Comparison of ENCODE assay signal across 15 mouse cellular contexts in the genomic region with DNA sequence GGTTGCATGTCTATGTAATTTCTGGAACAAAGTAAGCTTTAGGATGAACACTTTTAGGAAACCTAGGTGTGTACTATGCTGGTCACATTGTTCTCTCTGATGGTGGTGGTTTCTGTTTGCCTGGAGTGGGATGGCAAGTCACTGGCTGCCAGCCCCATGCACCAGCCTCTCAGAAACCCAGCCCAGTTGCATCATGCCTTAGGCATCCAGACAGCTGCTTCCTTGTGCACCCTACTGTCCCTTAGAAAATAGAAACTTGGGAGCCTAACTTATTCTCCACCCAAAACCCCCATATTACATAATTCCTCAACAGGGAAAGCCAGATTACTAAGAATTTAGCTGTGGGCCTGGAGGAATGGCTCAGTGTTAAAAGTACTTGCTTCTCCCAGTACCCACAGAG. TPM values are rescaled to one million over a fixed set of nuclear protein-coding genes. Genes with fewer than 3 reads are reported as not detected.
A peak's percentile ranks its signal among the peaks of the same experiment; 100 is the strongest.
DNase-seq lines count a peak whose midpoint lies in the region; ATAC-seq and TF ChIP-seq lines count a peak whose summit lies in the region.
"Had no signal": no experiment of that assay in that cellular context is flagged by ENCODE, and none has a peak within 500 bp of the region (broad histone marks: within the 10 kb centered on the region; RNA-seq: fewer than 3 reads in every experiment).

No protein-coding gene starts in this region.

- no peaks in the 10 kb centered on the region for H3K27me3 ChIP-seq in C2C12 (ENCODE audit: control insufficient read depth, insufficient read depth, insufficient read length)
- no peaks in the 10 kb centered on the region for H3K27me3 ChIP-seq in hindbrain, embryonic 11.5 days (ENCODE audit: control insufficient read depth, insufficient read depth, low read length)
- H3K27me3 ChIP-seq in midbrain, embryonic 13.5 days = no peaks in the 10 kb centered on the region
- H3K27me3 ChIP-seq: CH12.LX; embryonic facial prominence, embryonic 12.5 days; liver, embryonic 13.5 days had no signal

- H3K79me2 ChIP-seq in C2C12 (ENCODE audit: control insufficient read depth, insufficient read depth) = no peaks in the 10 kb centered on the region

- H3K4me2 ChIP-seq in hindbrain, embryonic 11.5 days (replicated peaks; ENCODE audit: low read depth, low read length) = no peak overlapping the region
- no peak overlapping the region for H3K4me2 ChIP-seq in midbrain, embryonic 13.5 days (replicated peaks)
- H3K4me2 ChIP-seq: embryonic facial prominence, embryonic 12.5 days; liver, embryonic 13.5 days had no signal

- no peak overlapping the region for H3K9ac ChIP-seq in hindbrain, embryonic 11.5 days (ENCODE audit: low read depth, low read length)
- H3K9ac ChIP-seq in midbrain, embryonic 13.5 days (replicated peaks) = no peak overlapping the region
- H3K9ac ChIP-seq: embryonic facial prominence, embryonic 12.5 days; liver, embryonic 13.5 days had no signal

- peak; percentile 94 for DNase-seq in heart, adult 11 months
- DNase-seq in heart, postnatal 25 days (ENCODE audit: low spot score) = no peak
- no peak for DNase-seq in hindbrain, embryonic 11.5 days (ENCODE audit: low spot score)
- DNase-seq in kidney, postnatal 4 days = no peak
- DNase-seq: cerebellum, postnatal 10 days; liver, embryonic 13.5 days; thymus, postnatal 4 days had no signal

- no peaks in the 10 kb centered on the region for H3K9me3 ChIP-seq in hindbrain, embryonic 11.5 days (ENCODE audit: control insufficient read depth, low read length)
- H3K9me3 ChIP-seq in midbrain, embryonic 13.5 days = no peaks in the 10 kb centered on the region
- H3K9me3 ChIP-seq: embryonic facial prominence, embryonic 12.5 days; liver, embryonic 13.5 days had no signal

- intact Hi-C loops in heart, postnatal 25 days (cut with DNase I) = no loop called here

- H3K36me3 ChIP-seq in C2C12 (ENCODE audit: control insufficient read depth, insufficient read depth) = no peaks in the 10 kb centered on the region
- no peaks in the 10 kb centered on the region for H3K36me3 ChIP-seq in hindbrain, embryonic 11.5 days (ENCODE audit: control insufficient read depth, insufficient read depth, low read length)
- peaks cover 2% of the 10 kb centered on the region; the same call in 1 of the 2 replicates for H3K36me3 ChIP-seq in midbrain, embryonic 13.5 days
- H3K36me3 ChIP-seq: embryonic facial prominence, embryonic 12.5 days had no signal

- no peak overlapping the region for H3K4me3 ChIP-seq in C2C12 (ENCODE audit: insufficient read depth, poor library complexity, severe bottlenecking)
- no peak overlapping the region for H3K4me3 ChIP-seq in hindbrain, embryonic 11.5 days (ENCODE audit: low read depth, low read length)
- no peak overlapping the region for H3K4me3 ChIP-seq in midbrain, embryonic 13.5 days (replicated peaks)
- H3K4me3 ChIP-seq: embryonic facial prominence, embryonic 12.5 days; liver, embryonic 13.5 days had no signal

- H3K79me3 ChIP-seq in C2C12 (ENCODE audit: low read depth) = no peaks in the 10 kb centered on the region

- 0 out of 2 replicates have a peak overlapping the region, but pooled peaks have one; percentile 86 for H3K27ac ChIP-seq in hindbrain, embryonic 11.5 days (ENCODE audit: low read depth, low read length)
- H3K27ac ChIP-seq in midbrain, embryonic 13.5 days = peak overlapping the region; percentile 89
- H3K27ac ChIP-seq: embryonic facial prominence, embryonic 12.5 days; liver, embryonic 13.5 days; stomach, postnatal 0 days had no signal

- ATAC-seq in hindbrain, embryonic 11.5 days (ENCODE audit: low FRiP score) = no peak
- no peak for ATAC-seq in midbrain, embryonic 13.5 days
- no peak for ATAC-seq in cerebellum, adult (ENCODE audit: insufficient number of reproducible peaks, low FRiP score, low TSS enrichment)
- no peak for ATAC-seq in megakaryocyte-erythroid progenitor cell, adult 5-6 weeks (replicated peaks; ENCODE audit: low FRiP score, low TSS enrichment, poor library complexity, severe bottlenecking)
- ATAC-seq: intestine, embryonic 16.5 days had no signal

- H3ac ChIP-seq in C2C12 (ENCODE audit: control insufficient read depth, insufficient read length, low read depth) = no peak overlapping the region

- TF ChIP-seq CTCF in C2C12 (IDR thresholded peaks at IDR 0.05; ENCODE audit: control insufficient read depth, insufficient read depth, insufficient read length) = no peak

- H3K4me1 ChIP-seq in hindbrain, embryonic 11.5 days (replicated peaks; ENCODE audit: control insufficient read depth, insufficient read depth, low read length) = no peaks in the 10 kb centered on the region
- peaks cover 31% of the 10 kb centered on the region for H3K4me1 ChIP-seq in midbrain, embryonic 13.5 days (replicated peaks)
- H3K4me1 ChIP-seq: embryonic facial prominence, embryonic 12.5 days had no signal

TF ChIP-seq in C2C12, 6 proteins besides CTCF, POLR2A, EP300 and RAD21:
- TF ChIP-seq MYOD1 (IDR thresholded peaks at IDR 0.05; ENCODE audit: control insufficient read depth, insufficient read length, low read depth) (peak; percentile 84), CEBPB (IDR thresholded peaks at IDR 0.05; ENCODE audit: low read depth) (peak; percentile 41), USF1 (IDR thresholded peaks at IDR 0.05; ENCODE audit: low read depth) (no peak)

RNA-seq across cellular contexts. Expression of a gene that starts 1.4 kb away (rescaled TPM):
- total RNA-seq in heart, postnatal 25 days (2021) = under 1 TPM in 1 of 2 experiments, not detected in 1; 0.17 TPM
- 0.07 TPM for polyA plus RNA-seq in C2C12 (2012; fragmentation: generic; extraction: Trizol)
- 2.2 and 2.3 TPM in 2 replicates for polyA plus RNA-seq in hindbrain, embryonic 11.5 days (2014; fragmentation: Nextera tagmentation; extraction: Ambion mirVana)
- 3.8 and 4.2 TPM in 2 replicates for polyA plus RNA-seq in midbrain, embryonic 13.5 days (2015; fragmentation: Nextera tagmentation; extraction: Ambion mirVana)
- total RNA-seq in megakaryocyte-erythroid progenitor cell, adult 5-6 weeks (2014; fragmentation: Nextera tagmentation) = not detected in 2 replicates
- total RNA-seq in megakaryocyte-erythroid progenitor cell, adult 5-6 weeks (2017) = not detected in 2 replicates
- polyA plus RNA-seq: intestine, embryonic 16.5 days had no signal

RNA-seq across cellular contexts. Expression of a gene that starts 50.6 kb away (rescaled TPM):
- 100 to 1,000 TPM; 136 to 153 TPM for total RNA-seq in heart, postnatal 25 days (2021)
- 90.1 TPM for polyA plus RNA-seq in C2C12 (2012; fragmentation: generic; extraction: Trizol)
- 183 and 184 TPM in 2 replicates for polyA plus RNA-seq in hindbrain, embryonic 11.5 days (2014; fragmentation: Nextera tagmentation; extraction: Ambion mirVana)
- polyA plus RNA-seq in midbrain, embryonic 13.5 days (2015; fragmentation: Nextera tagmentation; extraction: Ambion mirVana) = 221 and 234 TPM in 2 replicates
- 73.8 and 94.9 TPM in 2 replicates for total RNA-seq in megakaryocyte-erythroid progenitor cell, adult 5-6 weeks (2014; fragmentation: Nextera tagmentation)
- total RNA-seq in megakaryocyte-erythroid progenitor cell, adult 5-6 weeks (2017) = 87.9 and 98.2 TPM in 2 replicates
